Mouse (Mus musculus): ENCODE measurements around the gene Kpna4. TPM values are rescaled to one million over a fixed set of nuclear protein-coding genes. Genes with fewer than 3 reads are reported as not detected.
"Not testable (repeated sequence)": the region's sequence is repeated elsewhere in the genome, so short reads cannot be mapped to it uniquely, and the experiment has no call there.

Kpna4 gene
- polyA plus RNA-seq, 1 experiment from 2014 or later = 32.4 TPM

GRCm38 (mm10) chr3:69040105-69040504, 86.8 kb downstream of the Kpna4 start:
- H3K9me3 ChIP-seq = no peaks in the 10 kb centered on the region
- no peaks in the 10 kb centered on the region for H3K27me3 ChIP-seq (replicated peaks; ENCODE audit: low read depth, poor library complexity, severe bottlenecking)
- peaks cover 78% of the 10 kb centered on the region for H3K36me3 ChIP-seq (replicated peaks)
- no peak for DNase-seq (ENCODE audit: low spot score)
- no peak overlapping the region for H3K27ac ChIP-seq (replicated peaks)
- WGBS = 86% methylated on average over 2 of the region's 2 CpGs
- H3K4me3 ChIP-seq = peak overlapping the region; percentile 86
- peaks cover 29% of the 10 kb centered on the region for H3K4me1 ChIP-seq

DNA sequence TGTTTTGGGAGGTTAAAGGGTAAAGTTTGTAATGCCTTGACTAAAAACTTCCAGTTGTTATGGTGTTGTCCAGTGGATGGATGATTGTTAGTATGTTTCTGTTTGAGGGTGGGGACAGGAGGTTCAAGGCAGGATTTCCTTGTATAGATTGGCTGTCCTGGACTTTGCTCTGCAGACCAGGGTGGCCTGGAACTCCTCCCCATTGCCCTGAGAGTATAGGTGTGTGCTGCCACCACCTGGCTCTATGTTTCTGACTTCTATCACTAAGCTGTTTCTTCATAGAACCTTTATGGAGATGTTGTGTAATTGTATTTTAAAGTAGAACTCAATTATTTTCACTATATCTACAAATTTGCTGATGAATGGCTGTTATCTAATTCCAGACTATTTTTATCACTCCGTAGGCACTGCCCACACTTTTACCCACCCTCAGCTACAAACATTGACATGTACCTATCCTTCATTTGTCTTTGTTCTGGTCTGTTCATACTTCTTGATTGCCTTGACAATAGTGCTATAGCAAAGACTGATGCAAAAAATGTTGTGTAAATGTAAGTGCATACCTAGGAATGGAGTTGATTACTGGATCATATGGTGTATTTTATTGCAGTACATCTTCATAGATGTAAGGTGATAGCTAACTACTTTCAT, 100.7 kb downstream of the Kpna4 start:
- no peak for DNase-seq (ENCODE audit: low spot score)
- H3K36me3 ChIP-seq (replicated peaks) = peaks cover 100% of the 10 kb centered on the region
- H3K27ac ChIP-seq (replicated peaks) = no peak overlapping the region
- no peaks in the 10 kb centered on the region for H3K27me3 ChIP-seq (replicated peaks; ENCODE audit: low read depth, poor library complexity, severe bottlenecking)
- WGBS = 98% methylated on average over 1 of the region's 1 CpGs
- H3K9me3 ChIP-seq = no peaks in the 10 kb centered on the region
- no peaks in the 10 kb centered on the region for H3K4me1 ChIP-seq
- H3K4me3 ChIP-seq = no peak overlapping the region

- H3K4me3 ChIP-seq = no peak overlapping the region
- no peaks in the 10 kb centered on the region for H3K27me3 ChIP-seq (replicated peaks; ENCODE audit: low read depth, poor library complexity, severe bottlenecking)
- H3K4me1 ChIP-seq = no peaks in the 10 kb centered on the region
- H3K36me3 ChIP-seq (replicated peaks) = peaks cover 99% of the 10 kb centered on the region
- DNase-seq (ENCODE audit: low spot score) = no peak
- no peak overlapping the region for H3K27ac ChIP-seq (replicated peaks)
- H3K9me3 ChIP-seq = no peaks in the 10 kb centered on the region
These were observed 106.1 kb downstream of the Kpna4 start for GRCm38 (mm10) chr3:69020764-69021163.

DNA sequence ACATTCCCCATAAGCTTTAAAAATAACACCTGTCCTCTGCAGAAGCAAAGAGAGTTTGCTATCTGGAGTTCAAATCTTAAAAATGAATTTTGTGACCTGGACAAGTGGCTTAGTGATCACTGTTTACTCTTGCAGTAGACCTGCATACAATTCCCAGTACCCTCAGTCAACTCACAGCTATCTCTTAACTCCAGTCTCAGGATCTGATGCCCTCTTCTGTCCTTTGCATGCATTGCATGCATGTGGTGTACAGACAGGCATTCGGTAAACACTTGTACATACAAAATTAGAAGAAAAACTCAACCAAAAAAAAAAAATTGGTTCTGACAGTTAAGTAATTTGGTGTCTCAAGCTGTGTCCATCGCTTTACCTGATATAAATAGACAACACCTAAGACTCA, 106.6 kb downstream of the Kpna4 start:
- Histone ChIP-seq H3K27ac (replicated peaks) (no peak overlapping the region), H3K9me3 (no peaks in the 10 kb centered on the region), H3K4me3 (no peak overlapping the region), H3K36me3 (replicated peaks) (peaks cover 99% of the 10 kb centered on the region), H3K4me1 (no peaks in the 10 kb centered on the region), H3K27me3 (replicated peaks; ENCODE audit: low read depth, poor library complexity, severe bottlenecking) (no peaks in the 10 kb centered on the region)
- WGBS = 94% methylated on average over 2 of the region's 2 CpGs
- no peak for DNase-seq (ENCODE audit: low spot score)

DNA sequence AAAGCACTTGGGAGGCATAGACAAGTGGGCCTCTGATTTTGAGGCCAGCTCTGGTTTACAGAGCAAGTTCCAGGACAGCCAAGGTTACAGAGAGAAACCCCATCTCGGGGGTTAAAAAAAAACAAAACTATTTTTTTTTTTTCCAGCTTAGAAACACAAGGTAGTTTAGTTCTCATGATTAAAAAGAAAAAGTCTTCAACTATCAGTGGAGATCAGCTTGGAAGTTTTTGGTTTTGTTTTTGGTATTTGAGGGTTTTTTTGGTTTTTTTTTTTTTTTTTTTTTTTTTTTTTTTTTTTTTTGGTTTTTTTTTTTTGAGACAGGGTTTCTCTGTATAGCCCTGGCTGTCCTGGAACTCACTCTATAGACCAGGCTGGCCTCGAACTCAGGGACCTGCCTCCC, 108.3 kb downstream of the Kpna4 start:
- H3K27me3 ChIP-seq (replicated peaks; ENCODE audit: low read depth, poor library complexity, severe bottlenecking); H3K4me3 ChIP-seq; H3K4me1 ChIP-seq; DNase-seq (ENCODE audit: low spot score); H3K9me3 ChIP-seq; H3K27ac ChIP-seq (replicated peaks): not testable (repeated sequence)
- peaks cover 99% of the 10 kb centered on the region for H3K36me3 ChIP-seq (replicated peaks)
- WGBS = 94% methylated on average over 2 of the region's 2 CpGs

GRCm38 (mm10) chr3:69017181-69017580, 109.7 kb downstream of the Kpna4 start:
- DNase-seq (ENCODE audit: low spot score) = no peak
- H3K27ac ChIP-seq (replicated peaks) = no peak overlapping the region
- no peaks in the 10 kb centered on the region for H3K27me3 ChIP-seq (replicated peaks; ENCODE audit: low read depth, poor library complexity, severe bottlenecking)
- WGBS = 93% methylated on average over 3 of the region's 3 CpGs
- H3K9me3 ChIP-seq = no peaks in the 10 kb centered on the region
- no peaks in the 10 kb centered on the region for H3K4me1 ChIP-seq
- H3K4me3 ChIP-seq = no peak overlapping the region
- peaks cover 99% of the 10 kb centered on the region for H3K36me3 ChIP-seq (replicated peaks)

Other genes starting within 250 kb of the Kpna4 start
- gene Ift80, start 122.5 kb downstream of the Kpna4 start, polyA plus RNA-seq (2016; fragmentation: Nextera tagmentation; extraction: Ambion mirVana) = 18.1 and 18.3 TPM in 2 replicates
- gene Smc4, start 122.4 kb downstream of the Kpna4 start, polyA plus RNA-seq (2016; fragmentation: Nextera tagmentation; extraction: Ambion mirVana) = 166 and 187 TPM in 2 replicates
- gene Trim59, start 82.4 kb downstream of the Kpna4 start, polyA plus RNA-seq (2016; fragmentation: Nextera tagmentation; extraction: Ambion mirVana) = 193 and 202 TPM in 2 replicates
- not detected in 2 replicates for gene Arl14, start 95.3 kb upstream of the Kpna4 start, polyA plus RNA-seq (2016; fragmentation: Nextera tagmentation; extraction: Ambion mirVana)
- 10.0 and 10.4 TPM in 2 replicates for gene Ppm1l, start 189.7 kb upstream of the Kpna4 start, polyA plus RNA-seq (2016; fragmentation: Nextera tagmentation; extraction: Ambion mirVana)